In the genomic region with DNA sequence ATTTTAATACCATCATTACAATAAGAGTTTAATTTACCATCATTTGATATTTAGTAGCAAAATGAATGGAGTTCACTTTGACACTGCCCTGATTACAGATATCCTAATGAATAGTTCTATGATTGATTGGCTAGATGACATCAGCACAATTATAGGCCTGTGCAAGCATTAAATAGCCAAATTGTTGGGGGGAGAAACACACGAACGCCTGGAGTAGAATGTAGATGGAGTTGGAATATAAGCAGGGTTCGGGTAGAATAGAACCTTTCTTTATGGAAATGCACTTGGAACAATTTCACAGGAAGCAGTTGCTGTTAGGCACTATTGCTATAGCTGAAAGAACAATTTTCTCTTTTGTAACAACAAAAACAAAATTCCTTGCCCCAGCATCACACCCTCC, we compare ENCODE assay signal across 14 mouse cellular contexts.
"Had no signal": no experiment of that assay in that cellular context is flagged by ENCODE, and none has a peak within 500 bp of the region (broad histone marks: within the 10 kb centered on the region; RNA-seq: fewer than 3 reads in every experiment).

No protein-coding gene starts in this region.

- ATAC-seq: liver, postnatal 0 days; midbrain, embryonic 15.5 days had no signal

- H3K27ac ChIP-seq: midbrain, embryonic 10.5 days; midbrain, embryonic 12.5 days; midbrain, embryonic 15.5 days; neural tube, embryonic 12.5 days; stomach, embryonic 15.5 days; stomach, postnatal 0 days had no signal

- H3K27me3 ChIP-seq: midbrain, embryonic 12.5 days; midbrain, embryonic 15.5 days; neural tube, embryonic 12.5 days; stomach, embryonic 15.5 days had no signal

- H3K4me1 ChIP-seq: midbrain, embryonic 10.5 days; midbrain, embryonic 12.5 days; midbrain, embryonic 15.5 days; neural tube, embryonic 12.5 days; stomach, embryonic 15.5 days had no signal

- DNase-seq: liver, postnatal 0 days; lung, embryonic 14.5 days; lung, postnatal 10 days; lung, postnatal 4 days; right cerebral cortex, postnatal 14 days; thymus, adult 2 months; thymus, postnatal 25 days; thymus, postnatal 4 days had no signal

- H3K4me2 ChIP-seq: lung, embryonic 14.5 days; midbrain, embryonic 12.5 days; midbrain, embryonic 15.5 days; neural tube, embryonic 12.5 days; stomach, embryonic 15.5 days had no signal

- H3K9ac ChIP-seq: liver, postnatal 0 days; lung, embryonic 14.5 days; midbrain, embryonic 12.5 days; midbrain, embryonic 15.5 days; neural tube, embryonic 12.5 days; stomach, embryonic 15.5 days had no signal

- H3K4me3 ChIP-seq: midbrain, embryonic 10.5 days; midbrain, embryonic 12.5 days; midbrain, embryonic 15.5 days; neural tube, embryonic 12.5 days; stomach, embryonic 15.5 days had no signal

- H3K36me3 ChIP-seq: midbrain, embryonic 10.5 days; midbrain, embryonic 12.5 days; midbrain, embryonic 15.5 days; neural tube, embryonic 12.5 days; stomach, embryonic 15.5 days had no signal

- H3K9me3 ChIP-seq: midbrain, embryonic 10.5 days; midbrain, embryonic 12.5 days; midbrain, embryonic 15.5 days; neural tube, embryonic 12.5 days; stomach, embryonic 15.5 days had no signal
